Mouse (Mus musculus) intestine, embryonic 14.5 days (tissue): Measurements from ENCODE around the gene 4931422A03Rik. TPM values are rescaled to one million over a fixed set of nuclear protein-coding genes. Genes with fewer than 3 reads are reported as not detected.
A peak's percentile ranks its signal among the peaks of the same experiment; 100 is the strongest.

Source experiments
- ATAC-seq: fragments of 200-750 bp; cut with Nextera tagmentation; replicated peaks from 2 replicates; pipeline ENCODE4 v1.8.0; 2017; ENCODE audit warnings: low read depth, moderate number of reproducible peaks, moderate TSS enrichment, moderate library complexity; ENCODE audit not compliant: low FRiP score, low TSS enrichment
- DNase-seq: peaks from one replicate; pipeline ENCODE4 v3.0.0-alpha.2; 2018; ENCODE audit warnings: low spot score
- H3K27ac ChIP-seq: fragments of 300-500 bp; sonication (generic); 2 replicates; pipeline ENCODE4 v1.5.1; 2014; ENCODE audit warnings: low read depth, mild to moderate bottlenecking, control low read depth
- H3K27me3 ChIP-seq: fragments of 300-500 bp; sonication (generic); replicated peaks from 2 replicates; pipeline ENCODE4 v1.6.1; 2014; ENCODE audit warnings: low read length, control low read depth; ENCODE audit not compliant: control insufficient read depth, insufficient read depth
- H3K36me3 ChIP-seq: fragments of 300-500 bp; sonication (generic); 2 replicates; pipeline ENCODE4 v1.6.1; 2014; ENCODE audit warnings: low read length, control low read depth; ENCODE audit not compliant: control insufficient read depth, insufficient read depth
- H3K4me1 ChIP-seq: fragments of 300-500 bp; sonication (generic); replicated peaks from 2 replicates; pipeline ENCODE4 v1.6.1; 2014; ENCODE audit warnings: low read length, control low read depth, mixed read lengths; ENCODE audit not compliant: control insufficient read depth, insufficient read depth
- H3K4me2 ChIP-seq: fragments of 300-500 bp; sonication (generic); 2 replicates; pipeline ENCODE4 v1.6.1; 2014; ENCODE audit warnings: low read length
- H3K4me3 ChIP-seq: fragments of 300-500 bp; sonication (generic); 2 replicates; pipeline ENCODE4 v1.5.1; 2014; ENCODE audit warnings: low read depth, low read length, control low read depth, mixed read lengths
- H3K9ac ChIP-seq: fragments of 300-500 bp; sonication (generic); 2 replicates; pipeline ENCODE4 v1.6.1; 2014; ENCODE audit warnings: mild to moderate bottlenecking, low read length
- H3K9me3 ChIP-seq: fragments of 300-500 bp; sonication (generic); 2 replicates; pipeline ENCODE4 v1.6.1; 2016; ENCODE audit warnings: low read length, control low read depth; ENCODE audit not compliant: control insufficient read depth
- WGBS: fragments of 180-500 bp; shearing (Covaris S2); extraction: QIAGEN DNeasy Blood & Tissue Kit; methylation state at CpG from one replicate; pipeline ENCODE4 v1.1.7; 2014; 5-methylcytosine and 5-hydroxymethylcytosine counted together
- polyA plus RNA-seq: library from polyadenylated mRNA; unstranded; fragments of >200 nt; fragmentation: Nextera tagmentation; extraction: Ambion mirVana; gene quantifications from 2 replicates; pipeline ENCODE4 v1.2.1, GENCODE M21; 2014

The 4931422A03Rik gene
- polyA plus RNA-seq, 1 experiment from 2014 or later, result 2.1 TPM

- DNase-seq (no peak), ATAC-seq (no peak)
- no peaks in the 10 kb centered on the region for H3K9me3 ChIP-seq
- H3K27ac ChIP-seq, result no peak overlapping the region
- no peaks in the 10 kb centered on the region for H3K4me1 ChIP-seq
- no peak overlapping the region for H3K4me3 ChIP-seq
- no peaks in the 10 kb centered on the region for H3K36me3 ChIP-seq
- 79% methylated on average over 7 of the region's 7 CpGs for WGBS
- H3K9ac ChIP-seq, result no peak overlapping the region
- no peak overlapping the region for H3K4me2 ChIP-seq
- H3K27me3 ChIP-seq, result no peaks in the 10 kb centered on the region
Observed at GRCm38 (mm10) chr2:104007793-104008519, 20.2 kb downstream of the 4931422A03Rik start.

GRCm38 (mm10) chr2:104002711-104003413, 25.3 kb downstream of the 4931422A03Rik start:
- Histone ChIP-seq H3K27me3 (no peaks in the 10 kb centered on the region), H3K4me1 (no peaks in the 10 kb centered on the region), H3K4me3 (no peak overlapping the region), H3K27ac (no peak overlapping the region), H3K9me3 (no peaks in the 10 kb centered on the region), H3K9ac (no peak overlapping the region), H3K36me3 (no peaks in the 10 kb centered on the region), H3K4me2 (no peak overlapping the region)
- WGBS, result 30% methylated on average over 16 of the region's 16 CpGs
- ATAC-seq (no peak), DNase-seq (peak; percentile 63)

GRCm38 (mm10) chr2:104001861-104002260, 26.3 kb downstream of the 4931422A03Rik start:
- 84% methylated on average over 4 of the region's 4 CpGs for WGBS

GRCm38 (mm10) chr2:104001076-104001475, 27.1 kb downstream of the 4931422A03Rik start:
- DNase-seq (no peak), ATAC-seq (no peak)
- no peaks in the 10 kb centered on the region for H3K27me3 ChIP-seq
- H3K36me3 ChIP-seq, result no peaks in the 10 kb centered on the region
- no peaks in the 10 kb centered on the region for H3K4me1 ChIP-seq
- no peak overlapping the region for H3K4me2 ChIP-seq
- WGBS, result 26% methylated on average over 2 of the region's 2 CpGs
- no peak overlapping the region for H3K4me3 ChIP-seq
- H3K9me3 ChIP-seq, result no peaks in the 10 kb centered on the region
- H3K27ac ChIP-seq, result no peak overlapping the region
- H3K9ac ChIP-seq, result no peak overlapping the region

More at GRCm38 (mm10) chr2:104001861-104002260, 26.3 kb downstream of the 4931422A03Rik start:
- Histone ChIP-seq H3K9ac (no peak overlapping the region), H3K9me3 (no peaks in the 10 kb centered on the region), H3K4me1 (no peaks in the 10 kb centered on the region), H3K36me3 (no peaks in the 10 kb centered on the region), H3K27ac (no peak overlapping the region), H3K27me3 (no peaks in the 10 kb centered on the region), H3K4me3 (no peak overlapping the region), H3K4me2 (no peak overlapping the region)
- no peak for DNase-seq
- no peak for ATAC-seq

- no peak for ATAC-seq
- Histone ChIP-seq H3K9ac (no peak overlapping the region), H3K27ac (no peak overlapping the region), H3K9me3 (no peaks in the 10 kb centered on the region), H3K27me3 (0 out of 2 replicates have a peak, but pooled peaks cover 7% of the 10 kb centered on the region), H3K4me2 (no peak overlapping the region), H3K36me3 (no peaks in the 10 kb centered on the region), H3K4me1 (no peaks in the 10 kb centered on the region), H3K4me3 (no peak overlapping the region)
- DNase-seq, result no peak
- 29% methylated on average over 17 of the region's 17 CpGs for WGBS
Observed at GRCm38 (mm10) chr2:103992618-103993332, 35.4 kb downstream of the 4931422A03Rik start.

GRCm38 (mm10) chr2:103992162-103992561, 36.0 kb downstream of the 4931422A03Rik start:
- no peak for DNase-seq
- H3K9me3 ChIP-seq, result no peaks in the 10 kb centered on the region
- H3K4me2 ChIP-seq, result no peak overlapping the region
- no peak for ATAC-seq
- no peak overlapping the region for H3K27ac ChIP-seq
- 64% methylated on average over 9 of the region's 9 CpGs for WGBS
- H3K27me3 ChIP-seq, result 0 out of 2 replicates have a peak, but pooled peaks cover 7% of the 10 kb centered on the region
- H3K4me1 ChIP-seq, result no peaks in the 10 kb centered on the region
- H3K4me3 ChIP-seq, result no peak overlapping the region
- no peak overlapping the region for H3K9ac ChIP-seq
- no peaks in the 10 kb centered on the region for H3K36me3 ChIP-seq

- DNase-seq (no peak), ATAC-seq (no peak)
- no peak overlapping the region for H3K27ac ChIP-seq
- no peaks in the 10 kb centered on the region for H3K36me3 ChIP-seq
- no peak overlapping the region for H3K4me3 ChIP-seq
- H3K27me3 ChIP-seq, result 0 out of 2 replicates have a peak, but pooled peaks cover 7% of the 10 kb centered on the region
- H3K4me1 ChIP-seq, result no peaks in the 10 kb centered on the region
- no peak overlapping the region for H3K9ac ChIP-seq
- H3K4me2 ChIP-seq, result no peak overlapping the region
- H3K9me3 ChIP-seq, result no peaks in the 10 kb centered on the region
Observed at GRCm38 (mm10) chr2:103991303-103991702, 36.9 kb downstream of the 4931422A03Rik start.

GRCm38 (mm10) chr2:103989724-103990123, 38.4 kb downstream of the 4931422A03Rik start:
- ATAC-seq (no peak), DNase-seq (no peak)
- H3K4me3 ChIP-seq, result no peak overlapping the region
- WGBS, result 90% methylated on average over 6 of the region's 6 CpGs
- no peak overlapping the region for H3K9ac ChIP-seq
- no peak overlapping the region for H3K27ac ChIP-seq
- H3K4me1 ChIP-seq, result no peaks in the 10 kb centered on the region
- no peak overlapping the region for H3K4me2 ChIP-seq
- no peaks in the 10 kb centered on the region for H3K9me3 ChIP-seq
- no peaks in the 10 kb centered on the region for H3K36me3 ChIP-seq
- 0 out of 2 replicates have a peak, but pooled peaks cover 7% of the 10 kb centered on the region for H3K27me3 ChIP-seq
